Mouse (Mus musculus) embryonic fibroblast, embryonic 13.5 days (primary cell): ENCODE measurements around the gene Adipor2.
"Not testable (repeated sequence)": the region's sequence is repeated elsewhere in the genome, so short reads cannot be mapped to it uniquely, and the experiment has no call there.

Experiments
- CTCF ChIP-seq: IDR thresholded peaks from 2 replicates; pipeline ENCODE4 v1.5.1; 2011; ENCODE audit warnings: mild to moderate bottlenecking, control low read depth, low read length, moderate library complexity, borderline replicate concordance; ENCODE audit not compliant: insufficient read depth
- POLR2A ChIP-seq: IDR thresholded peaks from 2 replicates; pipeline ENCODE4 v1.6.1; 2011; ENCODE audit warnings: low read depth, mild to moderate bottlenecking, control low read depth, low read length, moderate library complexity

- TF ChIP-seq POLR2A, CTCF: not testable (repeated sequence)
These were observed 57.3 kb downstream of the Adipor2 start for GRCm38 (mm10) chr6:119360250-119360649.
